Mouse (Mus musculus): ENCODE data around the gene Tfrc. TPM values are rescaled to one million over a fixed set of nuclear protein-coding genes. Genes with fewer than 3 reads are reported as not detected.

Gene Tfrc
- total and polyA plus RNA-seq, 3 experiments, result 14.2 to 620 (median 507) TPM

DNA sequence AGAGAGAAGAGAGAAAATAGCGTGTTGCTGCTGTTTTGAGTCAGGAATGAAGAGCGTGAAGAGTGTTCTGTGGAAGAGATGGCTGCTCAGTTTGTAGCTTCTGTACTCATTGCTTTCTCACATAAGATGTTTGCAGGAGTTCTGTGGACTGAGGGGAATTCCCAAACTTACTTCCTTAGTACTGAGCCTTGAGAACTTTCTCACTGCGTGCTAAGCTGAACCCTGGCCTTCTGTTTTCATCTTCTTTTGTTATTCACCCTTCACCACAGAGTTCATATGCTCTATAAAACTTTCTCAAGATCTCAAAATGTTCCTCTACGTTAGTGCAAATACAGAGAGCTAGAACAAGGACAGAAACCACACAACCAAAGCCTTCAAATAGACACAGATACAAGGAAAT lies 36.2 kb upstream of the Tfrc start:
- TF ChIP-seq TAL1 (conservative IDR thresholded peaks at IDR 0.05; ENCODE audit: low read depth, low read length) (no peak), CTCF (IDR thresholded peaks at IDR 0.05; ENCODE audit: low read depth, low read length) (no peak), GATA1 (IDR thresholded peaks at IDR 0.05; ENCODE audit: borderline replicate concordance, low read length) (no peak), GATA2 (IDR thresholded peaks at IDR 0.05; ENCODE audit: borderline replicate concordance, low read depth, low read length) (no peak), POLR2AphosphoS5 (IDR thresholded peaks at IDR 0.05; ENCODE audit: insufficient replicate concordance, low read depth, low read length) (no peak)
- H3K4me3 ChIP-seq (ENCODE audit: low read depth, low read length), result no peak overlapping the region
- H3K9me3 ChIP-seq (replicated peaks), result no peaks in the 10 kb centered on the region
- H3K27me3 ChIP-seq (ENCODE audit: insufficient read depth, low read length), result peaks cover 2% of the 10 kb centered on the region; the same call in 1 of the 2 replicates
- DNase-seq (ENCODE audit: low spot score) (no peak), ATAC-seq (ENCODE audit: extremely low read depth, insufficient number of reproducible peaks, low FRiP score, poor library complexity, severe bottlenecking) (no peak)
- no peaks in the 10 kb centered on the region for H3K4me1 ChIP-seq (ENCODE audit: insufficient read depth, low read depth, low read length)
- H3K36me3 ChIP-seq (replicated peaks), result no peaks in the 10 kb centered on the region

DNA sequence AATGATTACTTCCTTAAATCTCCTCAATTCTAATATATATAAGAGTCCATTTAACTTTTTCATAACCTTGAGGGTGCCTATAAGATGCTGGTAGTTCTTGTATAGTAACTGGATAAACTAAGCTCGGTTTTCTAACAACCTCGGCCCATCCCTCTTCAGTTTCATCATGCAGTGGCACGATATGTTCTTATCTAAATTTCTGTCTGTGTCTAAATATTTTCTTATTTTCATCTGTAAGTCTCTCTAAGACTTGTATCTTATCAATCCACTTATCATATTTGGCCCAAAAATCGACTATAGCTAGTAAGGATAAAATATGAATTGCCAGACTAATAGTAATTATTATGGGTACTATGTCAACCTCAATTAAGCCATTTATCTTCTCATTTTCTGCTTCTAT lies 22.2 kb upstream of the Tfrc start:
- TF ChIP-seq CTCF (IDR thresholded peaks at IDR 0.05; ENCODE audit: low read depth, low read length) (no peak), GATA2 (IDR thresholded peaks at IDR 0.05; ENCODE audit: borderline replicate concordance, low read depth, low read length) (no peak), GATA1 (IDR thresholded peaks at IDR 0.05; ENCODE audit: borderline replicate concordance, low read length) (no peak), TAL1 (conservative IDR thresholded peaks at IDR 0.05; ENCODE audit: low read depth, low read length) (no peak), POLR2AphosphoS5 (IDR thresholded peaks at IDR 0.05; ENCODE audit: insufficient replicate concordance, low read depth, low read length) (no peak)
- Histone ChIP-seq H3K36me3 (replicated peaks) (no peaks in the 10 kb centered on the region), H3K27me3 (ENCODE audit: insufficient read depth, low read length) (peaks cover 3% of the 10 kb centered on the region; the same call in 1 of the 2 replicates), H3K9me3 (replicated peaks) (no peaks in the 10 kb centered on the region), H3K4me3 (ENCODE audit: low read depth, low read length) (no peak overlapping the region), H3K4me1 (ENCODE audit: insufficient read depth, low read depth, low read length) (0 out of 2 replicates have a peak, but pooled peaks cover 2% of the 10 kb centered on the region)
- ATAC-seq (ENCODE audit: extremely low read depth, insufficient number of reproducible peaks, low FRiP score, poor library complexity, severe bottlenecking) (no peak), DNase-seq (ENCODE audit: low spot score) (no peak)

DNA sequence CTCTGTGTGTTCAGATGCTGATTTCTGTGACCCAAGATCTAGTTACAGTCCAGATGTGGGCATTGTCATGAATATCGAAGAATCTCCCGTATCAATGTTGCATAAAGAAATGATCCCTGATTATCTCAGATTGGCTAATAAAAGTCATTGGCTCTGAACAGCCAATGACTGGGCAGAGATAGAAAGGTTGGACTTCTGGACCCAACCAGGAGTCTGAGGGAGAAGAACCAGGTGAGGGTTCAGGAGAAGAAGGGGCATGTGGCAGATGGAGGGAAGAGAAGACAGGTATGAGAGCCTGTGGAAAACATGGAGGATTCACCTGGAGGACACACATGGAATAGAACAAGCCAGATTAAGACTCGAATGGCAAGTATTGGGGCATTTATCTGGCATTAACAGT lies 20.2 kb upstream of the Tfrc start:
- TF ChIP-seq TAL1 (conservative IDR thresholded peaks at IDR 0.05; ENCODE audit: low read depth, low read length) (no peak), GATA2 (IDR thresholded peaks at IDR 0.05; ENCODE audit: borderline replicate concordance, low read depth, low read length) (no peak), CTCF (IDR thresholded peaks at IDR 0.05; ENCODE audit: low read depth, low read length) (no peak), POLR2AphosphoS5 (IDR thresholded peaks at IDR 0.05; ENCODE audit: insufficient replicate concordance, low read depth, low read length) (no peak), GATA1 (IDR thresholded peaks at IDR 0.05; ENCODE audit: borderline replicate concordance, low read length) (no peak)
- no peaks in the 10 kb centered on the region for H3K9me3 ChIP-seq (replicated peaks)
- no peak for ATAC-seq (ENCODE audit: extremely low read depth, insufficient number of reproducible peaks, low FRiP score, poor library complexity, severe bottlenecking)
- no peak overlapping the region for H3K4me3 ChIP-seq (ENCODE audit: low read depth, low read length)
- peaks cover 14% of the 10 kb centered on the region for H3K27me3 ChIP-seq (ENCODE audit: insufficient read depth, low read length)
- DNase-seq (ENCODE audit: low spot score), result no peak
- no peaks in the 10 kb centered on the region for H3K36me3 ChIP-seq (replicated peaks)
- H3K4me1 ChIP-seq (ENCODE audit: insufficient read depth, low read depth, low read length), result 0 out of 2 replicates have a peak, but pooled peaks cover 2% of the 10 kb centered on the region

DNA sequence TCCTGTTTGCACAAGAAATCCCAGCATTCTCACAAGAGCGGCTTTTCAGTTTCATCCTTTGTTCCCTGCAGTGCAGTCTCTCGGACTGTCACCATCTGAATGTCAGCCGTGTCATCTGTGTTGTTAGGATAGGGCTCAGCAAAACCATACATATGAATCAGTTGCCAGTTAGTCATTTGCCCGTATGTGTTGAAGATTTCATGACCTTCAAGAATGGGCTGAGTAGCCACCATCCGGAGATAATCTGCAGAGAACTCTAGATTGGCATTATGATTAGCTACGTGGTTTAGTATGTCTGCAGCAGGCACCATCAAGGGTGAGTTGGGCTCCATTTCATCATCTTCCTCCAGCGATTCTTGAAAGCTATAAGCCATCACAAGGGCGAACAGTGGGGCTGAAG lies 17.2 kb upstream of the Tfrc start:
- no peak overlapping the region for H3K4me3 ChIP-seq (ENCODE audit: low read depth, low read length)
- ATAC-seq (ENCODE audit: extremely low read depth, insufficient number of reproducible peaks, low FRiP score, poor library complexity, severe bottlenecking) (no peak), DNase-seq (ENCODE audit: low spot score) (no peak)
- no peak for TF ChIP-seq CTCF (IDR thresholded peaks at IDR 0.05; ENCODE audit: low read depth, low read length)
- TF ChIP-seq GATA1 (IDR thresholded peaks at IDR 0.05; ENCODE audit: borderline replicate concordance, low read length), result no peak
- no peak for TF ChIP-seq GATA2 (IDR thresholded peaks at IDR 0.05; ENCODE audit: borderline replicate concordance, low read depth, low read length)
- no peak for TF ChIP-seq TAL1 (conservative IDR thresholded peaks at IDR 0.05; ENCODE audit: low read depth, low read length)
- no peak for TF ChIP-seq POLR2AphosphoS5 (IDR thresholded peaks at IDR 0.05; ENCODE audit: insufficient replicate concordance, low read depth, low read length)
- H3K4me1 ChIP-seq (ENCODE audit: insufficient read depth, low read depth, low read length), result peaks cover 12% of the 10 kb centered on the region
- no peaks in the 10 kb centered on the region for H3K36me3 ChIP-seq (replicated peaks)
- H3K9me3 ChIP-seq (replicated peaks), result no peaks in the 10 kb centered on the region
- peaks cover 25% of the 10 kb centered on the region for H3K27me3 ChIP-seq (ENCODE audit: insufficient read depth, low read length)

DNA sequence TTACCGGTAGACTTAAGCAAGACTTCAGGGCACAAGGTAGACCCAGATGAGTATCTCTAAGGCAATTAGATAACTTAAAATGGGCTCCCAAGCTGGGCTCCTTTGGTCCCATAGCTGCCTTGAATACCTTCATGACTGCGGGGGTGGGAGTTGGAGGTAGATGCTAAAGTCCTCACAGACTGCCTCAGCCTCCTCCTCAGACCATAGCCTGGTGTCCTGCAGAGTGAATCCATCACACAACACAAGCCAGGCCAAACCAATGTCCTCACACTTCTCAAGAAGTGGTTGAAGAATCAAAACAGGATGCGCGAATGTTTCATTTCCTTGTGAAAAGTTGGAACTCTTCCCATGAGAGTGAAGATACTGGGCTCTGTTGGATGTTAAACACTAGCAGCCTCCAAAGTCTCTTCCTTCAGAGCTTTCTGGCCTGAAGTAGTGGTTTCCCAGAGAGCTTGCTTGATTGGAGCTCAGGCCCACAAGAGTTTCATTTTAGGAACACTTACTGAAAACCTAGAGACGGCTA lies 15.4 kb upstream of the Tfrc start:
- DNase-seq (ENCODE audit: low spot score) (no peak), ATAC-seq (ENCODE audit: extremely low read depth, insufficient number of reproducible peaks, low FRiP score, poor library complexity, severe bottlenecking) (no peak)
- Histone ChIP-seq H3K27me3 (ENCODE audit: insufficient read depth, low read length) (peaks cover 25% of the 10 kb centered on the region), H3K9me3 (replicated peaks) (no peaks in the 10 kb centered on the region), H3K4me3 (ENCODE audit: low read depth, low read length) (no peak overlapping the region), H3K4me1 (ENCODE audit: insufficient read depth, low read depth, low read length) (peaks cover 19% of the 10 kb centered on the region), H3K36me3 (replicated peaks) (no peaks in the 10 kb centered on the region)
- TF ChIP-seq GATA2 (IDR thresholded peaks at IDR 0.05; ENCODE audit: borderline replicate concordance, low read depth, low read length) (no peak), GATA1 (IDR thresholded peaks at IDR 0.05; ENCODE audit: borderline replicate concordance, low read length) (no peak), POLR2AphosphoS5 (IDR thresholded peaks at IDR 0.05; ENCODE audit: insufficient replicate concordance, low read depth, low read length) (no peak)

DNA sequence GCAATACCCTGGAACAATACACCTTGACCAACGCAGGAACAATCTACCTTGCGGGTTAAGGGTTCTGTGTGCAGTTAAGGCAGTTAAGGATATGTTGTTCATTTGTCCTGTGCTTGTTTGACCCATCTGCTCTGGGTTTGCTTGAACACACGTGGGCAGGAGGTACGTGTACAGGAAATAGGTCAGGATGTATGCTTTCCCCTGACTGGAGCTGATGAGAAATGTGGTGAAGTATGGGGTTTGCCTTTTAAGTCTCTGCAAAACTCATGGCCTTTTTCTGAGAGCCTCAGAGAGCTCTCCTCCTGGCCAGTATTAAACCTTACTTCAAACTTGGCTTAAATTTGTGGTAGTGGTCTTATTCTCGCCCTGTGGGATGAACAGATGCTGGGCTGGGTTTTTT lies 14.8 kb upstream of the Tfrc start:
- Histone ChIP-seq H3K9me3 (replicated peaks) (no peaks in the 10 kb centered on the region), H3K4me1 (ENCODE audit: insufficient read depth, low read depth, low read length) (peaks cover 23% of the 10 kb centered on the region), H3K4me3 (ENCODE audit: low read depth, low read length) (no peak overlapping the region), H3K36me3 (replicated peaks) (no peaks in the 10 kb centered on the region), H3K27me3 (ENCODE audit: insufficient read depth, low read length) (peaks cover 25% of the 10 kb centered on the region)
- DNase-seq (ENCODE audit: low spot score) (no peak), ATAC-seq (ENCODE audit: extremely low read depth, insufficient number of reproducible peaks, low FRiP score, poor library complexity, severe bottlenecking) (no peak)
- no peak for TF ChIP-seq POLR2AphosphoS5 (IDR thresholded peaks at IDR 0.05; ENCODE audit: insufficient replicate concordance, low read depth, low read length)
- no peak for TF ChIP-seq TAL1 (conservative IDR thresholded peaks at IDR 0.05; ENCODE audit: low read depth, low read length)
- no peak for TF ChIP-seq GATA1 (IDR thresholded peaks at IDR 0.05; ENCODE audit: borderline replicate concordance, low read length)
- TF ChIP-seq GATA2 (IDR thresholded peaks at IDR 0.05; ENCODE audit: borderline replicate concordance, low read depth, low read length), result no peak
- no peak for TF ChIP-seq CTCF (IDR thresholded peaks at IDR 0.05; ENCODE audit: low read depth, low read length)
